Mouse (Mus musculus) stomach, embryonic 16.5 days (tissue): ENCODE results near the gene Dupd1. TPM values are rescaled to one million over a fixed set of nuclear protein-coding genes. Genes with fewer than 3 reads are reported as not detected.
"Not testable (repeated sequence)": the region's sequence is repeated elsewhere in the genome, so short reads cannot be mapped to it uniquely, and the experiment has no call there.

Experiments
- ATAC-seq: fragments of 200-750 bp; cut with Nextera tagmentation; 2 replicates; pipeline ENCODE4 v1.8.0; 2017; ENCODE audit warnings: moderate number of reproducible peaks, moderate TSS enrichment; ENCODE audit not compliant: insufficient read depth, low FRiP score
- H3K27ac ChIP-seq: fragments of 300-500 bp; sonication (generic); 2 replicates; pipeline ENCODE4 v1.5.1; 2014; ENCODE audit warnings: low read length
- H3K27me3 ChIP-seq: fragments of 300-500 bp; sonication (generic); 2 replicates; pipeline ENCODE4 v1.6.1; 2014; ENCODE audit warnings: low read length, control low read depth, mixed read lengths; ENCODE audit not compliant: control insufficient read depth, insufficient read depth
- H3K36me3 ChIP-seq: fragments of 300-500 bp; sonication (generic); 2 replicates; pipeline ENCODE4 v1.6.1; 2014; ENCODE audit warnings: low read length; ENCODE audit not compliant: control insufficient read depth, insufficient read depth
- H3K4me1 ChIP-seq: fragments of 300-500 bp; sonication (generic); 2 replicates; pipeline ENCODE4 v1.6.1; 2014; ENCODE audit warnings: low read length, control low read depth, mixed read lengths; ENCODE audit not compliant: control insufficient read depth, insufficient read depth
- H3K4me2 ChIP-seq: fragments of 300-500 bp; sonication (generic); 2 replicates; pipeline ENCODE4 v1.6.1; 2014; ENCODE audit warnings: low read depth, low read length, mixed read lengths
- H3K4me3 ChIP-seq: fragments of 300-500 bp; sonication (generic); replicated peaks from 2 replicates; pipeline ENCODE4 v1.5.1; 2014; ENCODE audit warnings: mild to moderate bottlenecking, low read length
- H3K9ac ChIP-seq: fragments of 300-500 bp; sonication (generic); 2 replicates; pipeline ENCODE4 v1.6.1; 2014; ENCODE audit warnings: low read length
- H3K9me3 ChIP-seq: fragments of 300-500 bp; sonication (generic); replicated peaks from 2 replicates; pipeline ENCODE4 v1.6.1; 2016; ENCODE audit warnings: low read length, control low read depth; ENCODE audit not compliant: control insufficient read depth
- WGBS: fragments of 180-500 bp; shearing (Covaris S2); extraction: QIAGEN DNeasy Blood & Tissue Kit; methylation state at CpG from one replicate; pipeline ENCODE4 v1.1.7; 2014; 5-methylcytosine and 5-hydroxymethylcytosine counted together
- polyA plus RNA-seq: library from polyadenylated mRNA; unstranded; fragments of >200 nt; fragmentation: Nextera tagmentation; extraction: Ambion mirVana; gene quantifications from 2 replicates; pipeline ENCODE4 v1.2.1, GENCODE M21; 2015

The Dupd1 gene
- polyA plus RNA-seq, 1 experiment from 2014 or later, result 0.81 TPM

GRCm38 (mm10) chr14:21670422-21671006 lies 43.9 kb downstream of the Dupd1 start:
- not testable (repeated sequence) for H3K36me3 ChIP-seq, H3K9ac ChIP-seq, H3K4me2 ChIP-seq, H3K4me3 ChIP-seq, H3K9me3 ChIP-seq, ATAC-seq, H3K4me1 ChIP-seq, H3K27ac ChIP-seq, H3K27me3 ChIP-seq
- 94% methylated on average over 15 of the region's 15 CpGs for WGBS

GRCm38 (mm10) chr14:21669633-21670421 lies 44.5 kb downstream of the Dupd1 start:
- peak; percentile 84 for ATAC-seq

GRCm38 (mm10) chr14:21669218-21669617 lies 45.2 kb downstream of the Dupd1 start:
- no peak overlapping the region for H3K27ac ChIP-seq
- 81% methylated on average over 11 of the region's 11 CpGs for WGBS

More at GRCm38 (mm10) chr14:21669633-21670421, 44.5 kb downstream of the Dupd1 start:
- no peak overlapping the region for H3K4me2 ChIP-seq
- no peaks in the 10 kb centered on the region; the same call in 1 of the 2 replicates for H3K4me1 ChIP-seq
- no peaks in the 10 kb centered on the region for H3K9me3 ChIP-seq
- H3K27me3 ChIP-seq, result no peaks in the 10 kb centered on the region
- no peak overlapping the region for H3K9ac ChIP-seq
- H3K36me3 ChIP-seq, result peaks cover 12% of the 10 kb centered on the region
- no peak overlapping the region for H3K4me3 ChIP-seq
- WGBS, result 56% methylated on average over 11 of the region's 11 CpGs
- H3K27ac ChIP-seq, result no peak overlapping the region

GRCm38 (mm10) chr14:21662465-21663142 lies 51.8 kb downstream of the Dupd1 start:
- 0 out of 2 replicates have a peak, but pooled peaks have one; percentile 37 for ATAC-seq
- Histone ChIP-seq H3K27me3 (no peaks in the 10 kb centered on the region), H3K9ac (no peak overlapping the region), H3K9me3 (no peaks in the 10 kb centered on the region), H3K4me2 (no peak overlapping the region), H3K4me3 (no peak overlapping the region), H3K4me1 (no peaks in the 10 kb centered on the region), H3K27ac (no peak overlapping the region), H3K36me3 (peaks cover 17% of the 10 kb centered on the region)
- WGBS, result 69% methylated on average over 8 of the region's 8 CpGs

More at GRCm38 (mm10) chr14:21669218-21669617, 45.2 kb downstream of the Dupd1 start:
- Histone ChIP-seq H3K4me1 (no peaks in the 10 kb centered on the region; the same call in 1 of the 2 replicates), H3K4me3 (no peak overlapping the region), H3K9ac (no peak overlapping the region), H3K27me3 (no peaks in the 10 kb centered on the region), H3K9me3 (no peaks in the 10 kb centered on the region), H3K36me3 (peaks cover 17% of the 10 kb centered on the region), H3K4me2 (no peak overlapping the region)
- ATAC-seq, result peak; percentile 22; the same call in 1 of the 2 replicates

- Histone ChIP-seq H3K27ac (no peak overlapping the region), H3K9ac (no peak overlapping the region), H3K4me1 (no peaks in the 10 kb centered on the region), H3K36me3 (peaks cover 9% of the 10 kb centered on the region), H3K9me3 (no peaks in the 10 kb centered on the region), H3K4me2 (no peak overlapping the region), H3K27me3 (no peaks in the 10 kb centered on the region), H3K4me3 (no peak overlapping the region)
- 25% methylated on average over 5 of the region's 5 CpGs for WGBS
- ATAC-seq, result no peak
Measured at GRCm38 (mm10) chr14:21659652-21660051, 54.7 kb downstream of the Dupd1 start.

- Histone ChIP-seq H3K4me2 (no peak overlapping the region), H3K4me3 (no peak overlapping the region), H3K4me1 (no peaks in the 10 kb centered on the region), H3K27me3 (no peaks in the 10 kb centered on the region), H3K27ac (no peak overlapping the region), H3K9ac (0 out of 2 replicates have a peak overlapping the region, but pooled peaks have one; percentile 1), H3K9me3 (no peaks in the 10 kb centered on the region), H3K36me3 (peaks cover 6% of the 10 kb centered on the region; the same call in 1 of the 2 replicates)
- no peak for ATAC-seq
- WGBS, result 67% methylated on average over 13 of the region's 13 CpGs
Measured at GRCm38 (mm10) chr14:21659155-21659554, 55.2 kb downstream of the Dupd1 start.

- no peak overlapping the region for H3K4me2 ChIP-seq
- no peak overlapping the region for H3K4me3 ChIP-seq
- ATAC-seq, result no peak
- 49% methylated on average over 2 of the region's 2 CpGs for WGBS
- no peaks in the 10 kb centered on the region for H3K4me1 ChIP-seq
- no peaks in the 10 kb centered on the region for H3K36me3 ChIP-seq
- H3K27me3 ChIP-seq, result no peaks in the 10 kb centered on the region
- no peaks in the 10 kb centered on the region for H3K9me3 ChIP-seq
- no peak overlapping the region for H3K27ac ChIP-seq
- H3K9ac ChIP-seq, result no peak overlapping the region
Measured at GRCm38 (mm10) chr14:21653813-21654212, 60.6 kb downstream of the Dupd1 start.

- WGBS, result 62% methylated on average over 4 of the region's 4 CpGs
- Histone ChIP-seq H3K27me3 (no peaks in the 10 kb centered on the region), H3K27ac (no peak overlapping the region), H3K4me2 (no peak overlapping the region), H3K9ac (no peak overlapping the region), H3K4me1 (no peaks in the 10 kb centered on the region), H3K9me3 (no peaks in the 10 kb centered on the region), H3K36me3 (0 out of 2 replicates have a peak, but pooled peaks cover 3% of the 10 kb centered on the region), H3K4me3 (no peak overlapping the region)
- no peak for ATAC-seq
Measured at GRCm38 (mm10) chr14:21640806-21641435, 73.5 kb downstream of the Dupd1 start.
